Mouse (Mus musculus) heart, embryonic 13.5 days (tissue): ENCODE results near the gene Sin3a. TPM values are rescaled to one million over a fixed set of nuclear protein-coding genes. Genes with fewer than 3 reads are reported as not detected.

Source experiments
- polyA plus RNA-seq: library from polyadenylated mRNA; unstranded; fragments of >200 nt; fragmentation: Nextera tagmentation; extraction: Ambion mirVana; gene quantifications from 2 replicates; pipeline ENCODE4 v1.2.1, GENCODE M21; 2015

The Sin3a gene
- polyA plus RNA-seq, 1 experiment from 2014 or later, result 22.1 TPM

Other genes starting within 250 kb of the Sin3a start
- gene Odf3l1, start 207.4 kb upstream of the Sin3a start, polyA plus RNA-seq, result 0.49 and 0.73 TPM in 2 replicates
- gene Cspg4, start 207.0 kb upstream of the Sin3a start, polyA plus RNA-seq, result 24.2 and 26.2 TPM in 2 replicates
- gene Snx33, start 143.7 kb upstream of the Sin3a start, polyA plus RNA-seq, result 6.6 TPM in 2 replicates
- gene Imp3, start 134.6 kb upstream of the Sin3a start, polyA plus RNA-seq, result 61.8 and 63.2 TPM in 2 replicates
- gene Snupn, start 121.2 kb upstream of the Sin3a start, polyA plus RNA-seq, result 17.4 and 17.8 TPM in 2 replicates
- 13.8 and 14.8 TPM in 2 replicates for gene Ptpn9, start 77.1 kb upstream of the Sin3a start, polyA plus RNA-seq
- gene Man2c1, start 58.6 kb downstream of the Sin3a start, polyA plus RNA-seq, result 58.0 and 58.4 TPM in 2 replicates
- gene Neil1, start 76.3 kb downstream of the Sin3a start, polyA plus RNA-seq, result 5.0 and 5.3 TPM in 2 replicates
- gene Commd4, start 86.3 kb downstream of the Sin3a start, polyA plus RNA-seq, result 69.1 and 75.8 TPM in 2 replicates
- 0.07 TPM in 1 of 2 replicates, not detected in the other for gene Trcg1, start 164.5 kb downstream of the Sin3a start, polyA plus RNA-seq
- 11.9 and 16.9 TPM in 2 replicates for gene 1700017B05Rik, start 190.6 kb downstream of the Sin3a start, polyA plus RNA-seq